Mouse (Mus musculus) forebrain, embryonic 15.5 days (tissue): ENCODE measurements around the gene Bcl6b. TPM values are rescaled to one million over a fixed set of nuclear protein-coding genes. Genes with fewer than 3 reads are reported as not detected.
A peak's percentile ranks its signal among the peaks of the same experiment; 100 is the strongest.

ENCODE experiments used
- ATAC-seq: fragments of 200-750 bp; cut with Nextera tagmentation; replicated peaks from 2 replicates; pipeline ENCODE4 v1.8.0; 2017; ENCODE audit warnings: mild to moderate bottlenecking, moderate TSS enrichment, moderate library complexity
- H3K27ac ChIP-seq: fragments of 300-500 bp; sonication (generic); replicated peaks from 2 replicates; pipeline ENCODE4 v1.5.1; 2015; ENCODE audit warnings: mild to moderate bottlenecking, inconsistent platforms
- H3K27me3 ChIP-seq: fragments of 300-500 bp; sonication (generic); 2 replicates; pipeline ENCODE4 v1.6.1; 2015; ENCODE audit warnings: inconsistent platforms
- H3K36me3 ChIP-seq: fragments of 300-500 bp; sonication (generic); 2 replicates; pipeline ENCODE4 v1.6.1; 2015; ENCODE audit warnings: mild to moderate bottlenecking, inconsistent platforms
- H3K4me1 ChIP-seq: fragments of 300-500 bp; sonication (generic); 2 replicates; pipeline ENCODE4 v1.6.1; 2015; ENCODE audit warnings: inconsistent platforms
- H3K4me2 ChIP-seq: fragments of 300-500 bp; sonication (generic); replicated peaks from 2 replicates; pipeline ENCODE4 v1.6.1; 2015; ENCODE audit warnings: mild to moderate bottlenecking, inconsistent platforms
- H3K4me3 ChIP-seq: fragments of 300-500 bp; sonication (generic); 2 replicates; pipeline ENCODE4 v1.5.1; 2015; ENCODE audit warnings: mild to moderate bottlenecking, inconsistent platforms
- H3K9ac ChIP-seq: fragments of 300-500 bp; sonication (generic); replicated peaks from 2 replicates; pipeline ENCODE4 v1.6.1; 2015; ENCODE audit warnings: mild to moderate bottlenecking, inconsistent platforms
- H3K9me3 ChIP-seq: fragments of 300-500 bp; sonication (generic); 2 replicates; pipeline ENCODE4 v1.6.1; 2016; ENCODE audit warnings: inconsistent platforms
- WGBS: fragments of 180-500 bp; shearing (Covaris S2); methylation state at CpG from one replicate; pipeline ENCODE4 v1.1.7; 2015; ENCODE audit warnings: mixed read lengths; 5-methylcytosine and 5-hydroxymethylcytosine counted together
- polyA plus RNA-seq: library from polyadenylated mRNA; unstranded; fragments of >200 nt; fragmentation: Nextera tagmentation; extraction: Ambion mirVana; gene quantifications from 2 replicates; pipeline ENCODE4 v1.2.1, GENCODE M21; 2015

The Bcl6b gene
- polyA plus RNA-seq, 1 experiment from 2014 or later, result 5.7 TPM

- Histone ChIP-seq H3K4me2 (peak overlapping the region; percentile 46), H3K9me3 (no peaks in the 10 kb centered on the region), H3K4me1 (peaks cover 59% of the 10 kb centered on the region), H3K36me3 (no peaks in the 10 kb centered on the region), H3K27ac (no peak overlapping the region), H3K4me3 (peak overlapping the region; percentile 32), H3K27me3 (peaks cover 39% of the 10 kb centered on the region), H3K9ac (peak overlapping the region; percentile 21; the same call in 1 of the 2 replicates)
- peak; percentile 41; the same call in 1 of the 2 replicates for ATAC-seq
- under 1% methylated on average over 19 of the region's 19 CpGs for WGBS
Measured at GRCm38 (mm10) chr11:70228828-70229227, 770 bp downstream of the Bcl6b start.

- peaks cover 39% of the 10 kb centered on the region for H3K27me3 ChIP-seq
- H3K4me2 ChIP-seq, result peak overlapping the region; percentile 5; the same call in 1 of the 2 replicates
- H3K36me3 ChIP-seq, result no peaks in the 10 kb centered on the region
- peaks cover 53% of the 10 kb centered on the region for H3K4me1 ChIP-seq
- no peak overlapping the region for H3K9ac ChIP-seq
- H3K27ac ChIP-seq, result peak overlapping the region; percentile 36; the same call in 1 of the 2 replicates
- H3K9me3 ChIP-seq, result no peaks in the 10 kb centered on the region
- no peak for ATAC-seq
- 86% methylated on average over 4 of the region's 4 CpGs for WGBS
- 0 out of 2 replicates have a peak overlapping the region, but pooled peaks have one; percentile 36 for H3K4me3 ChIP-seq
Measured at GRCm38 (mm10) chr11:70227661-70228245, 1.8 kb downstream of the Bcl6b start.

GRCm38 (mm10) chr11:70227126-70227525, 2.5 kb downstream of the Bcl6b start:
- 30% methylated on average over 5 of the region's 5 CpGs for WGBS
- Histone ChIP-seq H3K9ac (peak overlapping the region; percentile 40; the same call in 1 of the 2 replicates), H3K4me3 (peak overlapping the region; percentile 36), H3K4me1 (peaks cover 55% of the 10 kb centered on the region), H3K27ac (peak overlapping the region; percentile 36), H3K36me3 (no peaks in the 10 kb centered on the region), H3K27me3 (peaks cover 39% of the 10 kb centered on the region), H3K4me2 (peak overlapping the region; percentile 46), H3K9me3 (no peaks in the 10 kb centered on the region)
- ATAC-seq, result peak; percentile 41; the same call in 1 of the 2 replicates

- Histone ChIP-seq H3K9ac (peak overlapping the region; percentile 40), H3K27ac (peak overlapping the region; percentile 36; the same call in 1 of the 2 replicates), H3K27me3 (peaks cover 39% of the 10 kb centered on the region), H3K4me3 (peak overlapping the region; percentile 36), H3K4me1 (peaks cover 60% of the 10 kb centered on the region), H3K4me2 (peak overlapping the region; percentile 46), H3K36me3 (no peaks in the 10 kb centered on the region), H3K9me3 (no peaks in the 10 kb centered on the region)
- 8% methylated on average over 18 of the region's 18 CpGs for WGBS
- no peak for ATAC-seq
Measured at GRCm38 (mm10) chr11:70226602-70226890, 3.1 kb downstream of the Bcl6b start.

- H3K4me3 ChIP-seq, result peak overlapping the region; percentile 36
- H3K4me1 ChIP-seq, result peaks cover 62% of the 10 kb centered on the region
- H3K27me3 ChIP-seq, result peaks cover 39% of the 10 kb centered on the region
- no peaks in the 10 kb centered on the region for H3K36me3 ChIP-seq
- H3K9ac ChIP-seq, result peak overlapping the region; percentile 40
- peak overlapping the region; percentile 36; the same call in 1 of the 2 replicates for H3K27ac ChIP-seq
- H3K9me3 ChIP-seq, result no peaks in the 10 kb centered on the region
- H3K4me2 ChIP-seq, result peak overlapping the region; percentile 46
- ATAC-seq, result no peak; the same call in 1 of the 2 replicates
- 23% methylated on average over 27 of the region's 27 CpGs for WGBS
Measured at GRCm38 (mm10) chr11:70225798-70226601, 3.6 kb downstream of the Bcl6b start.

GRCm38 (mm10) chr11:70223724-70224123, 5.9 kb downstream of the Bcl6b start:
- H3K4me3 ChIP-seq, result no peak overlapping the region
- H3K9ac ChIP-seq, result no peak overlapping the region
- no peak for ATAC-seq
- no peaks in the 10 kb centered on the region for H3K9me3 ChIP-seq
- WGBS, result 95% methylated on average over 9 of the region's 9 CpGs
- H3K27ac ChIP-seq, result no peak overlapping the region
- H3K36me3 ChIP-seq, result no peaks in the 10 kb centered on the region
- H3K27me3 ChIP-seq, result peaks cover 17% of the 10 kb centered on the region
- no peak overlapping the region for H3K4me2 ChIP-seq
- peaks cover 55% of the 10 kb centered on the region for H3K4me1 ChIP-seq

- Histone ChIP-seq H3K9me3 (no peaks in the 10 kb centered on the region), H3K27me3 (peaks cover 8% of the 10 kb centered on the region; the same call in 1 of the 2 replicates), H3K27ac (peak overlapping the region; percentile 93), H3K4me1 (peaks cover 42% of the 10 kb centered on the region), H3K9ac (peak overlapping the region; percentile 72), H3K4me3 (peak overlapping the region; percentile 64), H3K36me3 (no peaks in the 10 kb centered on the region; the same call in 1 of the 2 replicates), H3K4me2 (peak overlapping the region; percentile 82)
- ATAC-seq, result no peak
- WGBS, result 8% methylated on average over 14 of the region's 14 CpGs
Measured at GRCm38 (mm10) chr11:70221603-70222500, 7.7 kb downstream of the Bcl6b start.

- H3K9me3 ChIP-seq, result no peaks in the 10 kb centered on the region
- peaks cover 3% of the 10 kb centered on the region; the same call in 1 of the 2 replicates for H3K36me3 ChIP-seq
- WGBS, result under 1% methylated on average over 28 of the region's 28 CpGs
- H3K9ac ChIP-seq, result peak within 1 kb of the TSS; percentile 77
- peak within 1 kb of the TSS; percentile 93 for H3K27ac ChIP-seq
- peak; percentile 95 for ATAC-seq
- peak within 1 kb of the TSS; percentile 82 for H3K4me2 ChIP-seq
- H3K27me3 ChIP-seq, result peaks cover 11% of the 10 kb centered on the region
- H3K4me3 ChIP-seq, result peak within 1 kb of the TSS; percentile 64
- H3K4me1 ChIP-seq, result peaks cover 33% of the 10 kb centered on the region
Measured at GRCm38 (mm10) chr11:70220731-70221602, 8.6 kb downstream of the Bcl6b start, which contains the start of gene Slc16a13. TSS of gene Slc16a13 (minus strand) at chr11:70221064.

- peak overlapping the region; percentile 77 for H3K9ac ChIP-seq
- H3K9me3 ChIP-seq, result no peaks in the 10 kb centered on the region
- peak overlapping the region; percentile 82 for H3K4me2 ChIP-seq
- H3K4me3 ChIP-seq, result peak overlapping the region; percentile 64
- peak overlapping the region; percentile 93 for H3K27ac ChIP-seq
- peaks cover 3% of the 10 kb centered on the region; the same call in 1 of the 2 replicates for H3K36me3 ChIP-seq
- ATAC-seq, result peak; percentile 4; the same call in 1 of the 2 replicates
- under 1% methylated on average over 24 of the region's 24 CpGs for WGBS
- peaks cover 17% of the 10 kb centered on the region for H3K27me3 ChIP-seq
- peaks cover 30% of the 10 kb centered on the region for H3K4me1 ChIP-seq
Measured at GRCm38 (mm10) chr11:70220323-70220722, 9.3 kb downstream of the Bcl6b start.

GRCm38 (mm10) chr11:70219873-70220272, 9.7 kb downstream of the Bcl6b start:
- peaks cover 22% of the 10 kb centered on the region for H3K27me3 ChIP-seq
- H3K4me1 ChIP-seq, result peaks cover 31% of the 10 kb centered on the region
- peak overlapping the region; percentile 64 for H3K4me3 ChIP-seq
- peak overlapping the region; percentile 77 for H3K9ac ChIP-seq
- peak overlapping the region; percentile 93 for H3K27ac ChIP-seq
- no peak for ATAC-seq
- H3K36me3 ChIP-seq, result peaks cover 3% of the 10 kb centered on the region; the same call in 1 of the 2 replicates
- H3K4me2 ChIP-seq, result peak overlapping the region; percentile 82
- WGBS, result 56% methylated on average over 7 of the region's 7 CpGs
- no peaks in the 10 kb centered on the region for H3K9me3 ChIP-seq
